Mouse (Mus musculus) G1E (cell line): Measurements from ENCODE around the gene Tcf19.

ENCODE experiments used
- CTCF ChIP-seq: IDR thresholded peaks from 2 replicates; pipeline ENCODE4 v1.5.1; 2012; ENCODE audit warnings: low read depth, low read length, inconsistent platforms, mixed read lengths
- GATA1 ChIP-seq: IDR thresholded peaks from 2 replicates; pipeline ENCODE4 v1.6.1; 2012; ENCODE audit warnings: borderline replicate concordance, low read length, inconsistent platforms, mixed read lengths
- POLR2AphosphoS5 ChIP-seq: IDR thresholded peaks from 2 replicates; pipeline ENCODE4 v1.6.1; 2012; ENCODE audit warnings: low read depth, low read length, inconsistent platforms; ENCODE audit not compliant: insufficient replicate concordance
- TAL1 ChIP-seq: conservative IDR thresholded peaks from 2 replicates; pipeline ENCODE4 v1.6.1; 2012; ENCODE audit warnings: low read depth, low read length, inconsistent platforms, mixed read lengths

- TF ChIP-seq CTCF: peak; percentile 66
- no peak for TF ChIP-seq GATA1
- no peak for TF ChIP-seq TAL1
- no peak for TF ChIP-seq POLR2AphosphoS5
Observed at GRCm38 (mm10) chr17:35534343-35534742, 17.7 kb upstream of the Tcf19 start.
